Mouse (Mus musculus) C2C12 (cell line): Measurements from ENCODE around the gene Slc1a5.

ENCODE experiments used
- CTCF ChIP-seq: IDR thresholded peaks from one replicate; pipeline ENCODE4 v1.5.1; 2011; ENCODE audit not compliant: control insufficient read depth, insufficient read depth, insufficient read length
- MYOD1 ChIP-seq: IDR thresholded peaks from one replicate; pipeline ENCODE4 v1.6.1; 2011; ENCODE audit warnings: low read depth; ENCODE audit not compliant: control insufficient read depth, insufficient read length
- USF1 ChIP-seq: IDR thresholded peaks from one replicate; pipeline ENCODE4 v1.6.1; 2011; ENCODE audit warnings: low read depth, mild to moderate bottlenecking, control low read depth, moderate library complexity

- TF ChIP-seq CTCF (no peak), USF1 (no peak), MYOD1 (no peak)
Measured at GRCm38 (mm10) chr7:16841561-16842560, 60.7 kb downstream of the Slc1a5 start.
